Mouse (Mus musculus): ENCODE results near the gene Trabd2b.

DNA sequence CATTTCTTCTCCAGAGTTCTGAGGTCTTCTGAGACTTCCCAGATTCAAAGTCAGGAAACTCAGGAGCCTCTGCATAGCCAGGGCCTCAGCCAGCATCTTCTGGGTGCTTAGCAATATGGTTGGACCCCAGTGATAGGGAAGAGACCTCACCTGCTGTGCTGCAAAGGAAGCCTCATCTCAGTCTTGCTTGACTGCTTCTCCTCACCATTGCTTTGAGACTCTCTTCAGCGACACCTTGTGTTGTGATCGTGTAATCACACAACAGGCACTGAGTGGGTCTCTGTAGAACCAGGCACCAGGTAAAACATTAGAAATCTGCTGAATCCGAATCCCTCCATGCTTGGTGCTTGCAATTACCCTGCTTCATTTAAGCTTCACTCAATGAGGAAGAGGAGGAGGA, 230.6 kb downstream of the Trabd2b start:
- TF ChIP-seq POLR2A (IDR thresholded peaks at IDR 0.05; ENCODE audit: extremely low read depth, insufficient read depth, low read length) (no peak), CTCF (IDR thresholded peaks at IDR 0.05; ENCODE audit: extremely low read depth, insufficient read depth, low read length) (peak; percentile 56)

All from cortical plate, adult 2 months (tissue).